Comparison of ENCODE assay signal across 23 mouse cellular contexts in genomic region chr5:69795316-69795715, GRCm38 (mm10).
A peak's percentile ranks its signal among the peaks of the same experiment; 100 is the strongest.
DNase-seq lines count a peak whose midpoint lies in the region.
"Had no signal": no experiment of that assay in that cellular context is flagged by ENCODE, and none has a peak within 500 bp of the region (broad histone marks: within the 10 kb centered on the region; RNA-seq: fewer than 3 reads in every experiment).

No protein-coding gene starts in this region.

- peak; percentile 48 for DNase-seq in adrenal gland, adult 2 months
- DNase-seq in adrenal gland, postnatal 25 days, result no peak
- peak; percentile 75 for DNase-seq in 416B (ENCODE audit: low read depth)
- peak; percentile 27 for DNase-seq in adrenal gland, postnatal 10 days
- peak; percentile 20 to 24 for DNase-seq in adrenal gland, postnatal 36 days
- no peak for DNase-seq in midbrain, embryonic 10.5 days (ENCODE audit: low spot score)
- no peak for DNase-seq in forebrain, embryonic 10.5 days (ENCODE audit: extremely low spot score, low spot score)
- DNase-seq: B cell, adult 2 months; cerebellum, adult 11 months; cerebellum, adult 18-20 months; cerebellum, adult 8-10 months; cerebellum, adult 9-11 months; cerebellum, postnatal 14 days; cerebellum, postnatal 36 days; embryo, embryonic 11 days; forebrain, postnatal 0 days had no signal

- H3K4me1 ChIP-seq in midbrain, embryonic 10.5 days, result no peaks in the 10 kb centered on the region
- H3K4me1 ChIP-seq in forebrain, embryonic 10.5 days, result no peaks in the 10 kb centered on the region
- H3K4me1 ChIP-seq: embryonic facial prominence, embryonic 13.5 days; embryonic facial prominence, embryonic 15.5 days; forebrain, embryonic 13.5 days; forebrain, embryonic 15.5 days had no signal

- no peak overlapping the region for H3K27ac ChIP-seq in midbrain, embryonic 10.5 days (replicated peaks)
- no peak overlapping the region for H3K27ac ChIP-seq in forebrain, embryonic 10.5 days
- H3K27ac ChIP-seq: embryonic facial prominence, embryonic 13.5 days; embryonic facial prominence, embryonic 15.5 days; forebrain, embryonic 13.5 days; forebrain, embryonic 15.5 days had no signal

- WGBS in midbrain, embryonic 10.5 days, result 86% methylated on average over 3 of the region's 3 CpGs
- WGBS in forebrain, embryonic 10.5 days, result 93% methylated on average over 3 of the region's 3 CpGs

- no peaks in the 10 kb centered on the region for H3K9me3 ChIP-seq in midbrain, embryonic 10.5 days (replicated peaks)
- H3K9me3 ChIP-seq in forebrain, embryonic 10.5 days, result no peaks in the 10 kb centered on the region
- H3K9me3 ChIP-seq: embryonic facial prominence, embryonic 13.5 days; embryonic facial prominence, embryonic 15.5 days; forebrain, embryonic 13.5 days; forebrain, embryonic 15.5 days; G1E had no signal

- H3K36me3 ChIP-seq in midbrain, embryonic 10.5 days, result no peaks in the 10 kb centered on the region
- no peaks in the 10 kb centered on the region for H3K36me3 ChIP-seq in forebrain, embryonic 10.5 days (replicated peaks)
- H3K36me3 ChIP-seq: embryonic facial prominence, embryonic 13.5 days; embryonic facial prominence, embryonic 15.5 days; forebrain, embryonic 15.5 days; G1E had no signal

- no peaks in the 10 kb centered on the region for H3K27me3 ChIP-seq in midbrain, embryonic 10.5 days (ENCODE audit: low read depth, poor library complexity, severe bottlenecking)
- H3K27me3 ChIP-seq in forebrain, embryonic 10.5 days (ENCODE audit: poor library complexity, severe bottlenecking), result no peaks in the 10 kb centered on the region
- H3K27me3 ChIP-seq: CH12.LX; embryonic facial prominence, embryonic 13.5 days; embryonic facial prominence, embryonic 15.5 days; forebrain, embryonic 13.5 days; forebrain, embryonic 15.5 days had no signal

- no peak overlapping the region for H3K4me3 ChIP-seq in midbrain, embryonic 10.5 days
- no peak overlapping the region for H3K4me3 ChIP-seq in forebrain, embryonic 10.5 days
- H3K4me3 ChIP-seq: embryonic facial prominence, embryonic 13.5 days; embryonic facial prominence, embryonic 15.5 days; erythroblast, embryonic 14.5 days; forebrain, embryonic 13.5 days; forebrain, embryonic 15.5 days had no signal

Comparison
In these comparisons a context has a peak if more than half of its experiments do, and no peak if none do; other contexts are left out.
1. DNase-seq: peak in adrenal gland, adult 2 months (single experiment), 416B (single experiment), adrenal gland, postnatal 10 days (single experiment) and adrenal gland, postnatal 36 days (2 of 2); none in adrenal gland, postnatal 25 days (single experiment), midbrain, embryonic 10.5 days (single experiment) and forebrain, embryonic 10.5 days (single experiment).